Mouse (Mus musculus) liver, embryonic 14.5 days (tissue): ENCODE measurements around the gene Lrfn2. TPM values are rescaled to one million over a fixed set of nuclear protein-coding genes. Genes with fewer than 3 reads are reported as not detected.

Experiments
- ATAC-seq: fragments of 200-750 bp; cut with Nextera tagmentation; 2 replicates; pipeline ENCODE4 v1.8.0; 2017; ENCODE audit warnings: moderate number of reproducible peaks, mild to moderate bottlenecking, moderate library complexity; ENCODE audit not compliant: insufficient read depth
- DNase-seq, 3 experiments: peaks; one replicate each; pipeline ENCODE4 v3.0.0-alpha.2; 2012 to 2013; ENCODE audit warnings: low read depth in 3 of 3, low spot score in 3 of 3
- H3K27ac ChIP-seq: fragments of 300-500 bp; sonication (generic); 2 replicates; pipeline ENCODE4 v1.5.1; 2014; ENCODE audit warnings: moderate library complexity, mild to moderate bottlenecking, control low read depth, inconsistent platforms
- H3K27me3 ChIP-seq: fragments of 300-500 bp; sonication (generic); 2 replicates; pipeline ENCODE4 v1.6.1; 2014; ENCODE audit warnings: mild to moderate bottlenecking, low read length, moderate library complexity; ENCODE audit not compliant: control insufficient read depth, insufficient read depth
- H3K36me3 ChIP-seq: fragments of 300-500 bp; sonication (generic); replicated peaks from 2 replicates; pipeline ENCODE4 v1.6.1; 2014; ENCODE audit warnings: low read depth; ENCODE audit not compliant: control insufficient read depth, insufficient read depth
- H3K4me1 ChIP-seq, 2 experiments: fragments of 200-500 bp in 1 of 2; fragments of 300-500 bp in 1 of 2; sonication (generic) in 1 of 2; replicated peaks; 2 replicates each; pipeline ENCODE4 v1.6.1; 2012 to 2014; ENCODE audit warnings: antibody characterized with exemption in 1 of 2, inconsistent platforms in 1 of 2, low read length in 1 of 2; ENCODE audit not compliant: control insufficient read depth in 2 of 2, insufficient read depth in 2 of 2
- H3K4me2 ChIP-seq: fragments of 300-500 bp; sonication (generic); 2 replicates; pipeline ENCODE4 v1.6.1; 2014; ENCODE audit warnings: low read depth, mild to moderate bottlenecking, control low read depth, moderate library complexity
- H3K4me3 ChIP-seq, 2 experiments: fragments of 200-500 bp in 1 of 2; fragments of 300-500 bp in 1 of 2; sonication (generic) in 1 of 2; 2 replicates each; pipeline ENCODE4 v1.5.1; 2012 to 2014; ENCODE audit warnings: low read depth in 2 of 2, low read length in 2 of 2, mild to moderate bottlenecking in 2 of 2, control low read depth in 1 of 2, inconsistent platforms in 1 of 2, moderate library complexity in 1 of 2; ENCODE audit not compliant: insufficient read depth in 1 of 2
- H3K9ac ChIP-seq: fragments of 300-500 bp; sonication (generic); replicated peaks from 2 replicates; pipeline ENCODE4 v1.6.1; 2014; ENCODE audit warnings: mild to moderate bottlenecking, control low read depth, moderate library complexity
- H3K9me3 ChIP-seq: fragments of 300-500 bp; sonication (generic); 2 replicates; pipeline ENCODE4 v1.6.1; 2016; ENCODE audit warnings: low read length, mixed read lengths; ENCODE audit not compliant: control insufficient read depth
- CTCF ChIP-seq: IDR thresholded peaks from 2 replicates; pipeline ENCODE4 v1.5.1; 2016; ENCODE audit warnings: antibody characterized with exemption, low read depth, control low read depth
- EP300 ChIP-seq: IDR thresholded peaks from 2 replicates; pipeline ENCODE4 v1.6.1; 2016; ENCODE audit warnings: antibody characterized with exemption, low read depth
- WGBS: fragments of 180-500 bp; shearing (Covaris S2); extraction: QIAGEN DNeasy Blood & Tissue Kit; methylation state at CpG from one replicate; pipeline ENCODE4 v1.1.7; 2014; ENCODE audit not compliant: insufficient replicate concordance; 5-methylcytosine and 5-hydroxymethylcytosine counted together
- polyA plus RNA-seq, 2 experiments: library from polyadenylated mRNA; depleted of rRNA in 1 of 2; stranded (reverse) in 1 of 2; unstranded in 1 of 2; fragments of >200 nt; fragmentation: Nextera tagmentation in 1 of 2; extraction: Ambion mirVana in 1 of 2; gene quantifications; 2 replicates each; pipeline versions ENCODE4 v1.2.1 to v1.2.3; 2012 to 2014

The Lrfn2 gene
- polyA plus RNA-seq (2012; rRNA removed), result 0.02 TPM in 1 of 2 replicates, not detected in the other
- polyA plus RNA-seq (2014; fragmentation: Nextera tagmentation; extraction: Ambion mirVana), result not detected in 2 replicates

GRCm38 (mm10) chr17:48931621-48932405 lies at the start of gene Lrfn2:
Gene Lrfn2 (plus strand): TSS chr17:48932379.
- peak within 1 kb of the TSS; percentile 44 for H3K4me2 ChIP-seq
- peaks cover 7% of the 10 kb centered on the region for H3K27me3 ChIP-seq
- H3K4me1 ChIP-seq, result no peaks in the 10 kb centered on the region
- no peaks in the 10 kb centered on the region for H3K36me3 ChIP-seq
- no peaks in the 10 kb centered on the region for H3K9me3 ChIP-seq
- H3K4me3 ChIP-seq, result peak within 1 kb of the TSS in 1 of 2 experiments; percentile 6; a peak in 1 of 4 replicates
- no peak within 1 kb of the TSS for H3K27ac ChIP-seq
- DNase-seq, result no peak
- peak; percentile 57; the same call in 1 of the 2 replicates for ATAC-seq
- TF ChIP-seq EP300, result no peak
- peak; percentile 79 for TF ChIP-seq CTCF
- no peak within 1 kb of the TSS for H3K9ac ChIP-seq
- 2% methylated on average over 55 of the region's 56 CpGs for WGBS

GRCm38 (mm10) chr17:48887472-48888385 lies 44.5 kb upstream of the Lrfn2 start:
- Histone ChIP-seq H3K27ac (no peak overlapping the region), H3K4me2 (no peak overlapping the region), H3K4me1 (no peaks in the 10 kb centered on the region), H3K9me3 (no peaks in the 10 kb centered on the region), H3K9ac (no peak overlapping the region), H3K36me3 (no peaks in the 10 kb centered on the region), H3K27me3 (no peaks in the 10 kb centered on the region), H3K4me3 (no peak overlapping the region)
- no peak for TF ChIP-seq EP300
- no peak for TF ChIP-seq CTCF
- ATAC-seq (no peak), DNase-seq (no peak)
- 18% methylated on average over 8 of the region's 8 CpGs for WGBS

GRCm38 (mm10) chr17:48905286-48906040 lies 26.7 kb upstream of the Lrfn2 start:
- H3K27ac ChIP-seq, result no peak overlapping the region
- no peak for DNase-seq
- ATAC-seq, result no peak
- H3K9me3 ChIP-seq, result no peaks in the 10 kb centered on the region
- H3K4me3 ChIP-seq, result no peak overlapping the region
- TF ChIP-seq EP300, result no peak
- no peak for TF ChIP-seq CTCF
- no peaks in the 10 kb centered on the region for H3K4me1 ChIP-seq
- whole genome bisulfite sequencing, result 46% methylated on average over 4 of the region's 4 CpGs
- no peak overlapping the region for H3K4me2 ChIP-seq
- no peaks in the 10 kb centered on the region for H3K27me3 ChIP-seq
- H3K9ac ChIP-seq, result no peak overlapping the region
- no peaks in the 10 kb centered on the region for H3K36me3 ChIP-seq

GRCm38 (mm10) chr17:48913437-48913836 lies 18.7 kb upstream of the Lrfn2 start:
- WGBS, result 27% methylated on average over 6 of the region's 6 CpGs

More at GRCm38 (mm10) chr17:48913437-48913836, 18.7 kb upstream of the Lrfn2 start:
- no peaks in the 10 kb centered on the region for H3K9me3 ChIP-seq
- no peak overlapping the region for H3K27ac ChIP-seq
- ATAC-seq (no peak), DNase-seq (no peak)
- H3K4me3 ChIP-seq, result no peak overlapping the region
- H3K4me2 ChIP-seq, result no peak overlapping the region
- no peaks in the 10 kb centered on the region for H3K27me3 ChIP-seq
- no peaks in the 10 kb centered on the region for H3K36me3 ChIP-seq
- no peak overlapping the region for H3K9ac ChIP-seq
- no peak for TF ChIP-seq CTCF
- no peak for TF ChIP-seq EP300
- no peaks in the 10 kb centered on the region for H3K4me1 ChIP-seq
